Mouse (Mus musculus) liver, adult 2 months (tissue): Measurements from ENCODE around the gene Myh9. TPM values are rescaled to one million over a fixed set of nuclear protein-coding genes. Genes with fewer than 3 reads are reported as not detected.

ENCODE experiments used
- DNase-seq: peaks from one replicate; pipeline ENCODE4 v3.0.0-alpha.2; 2011; ENCODE audit warnings: low read depth, low spot score; ENCODE audit errors: extremely low read depth
- H3K27ac ChIP-seq: fragments of 200-500 bp; replicated peaks from 2 replicates; pipeline ENCODE4 v1.5.1; 2012; ENCODE audit warnings: low read depth, mild to moderate bottlenecking, control low read depth, inconsistent platforms, low read length; ENCODE audit not compliant: insufficient read depth
- H3K27me3 ChIP-seq: fragments of 200-500 bp; 2 replicates; pipeline ENCODE4 v1.6.1; 2012; ENCODE audit warnings: mild to moderate bottlenecking, moderate library complexity, low read length, inconsistent platforms; ENCODE audit not compliant: control insufficient read depth, insufficient read depth
- H3K36me3 ChIP-seq: fragments of 200-500 bp; 2 replicates; pipeline ENCODE4 v1.6.1; 2012; ENCODE audit warnings: low read length, inconsistent platforms; ENCODE audit not compliant: control insufficient read depth, insufficient read depth
- H3K4me1 ChIP-seq: fragments of 200-500 bp; 2 replicates; pipeline ENCODE4 v1.6.1; 2011; ENCODE audit warnings: low read length; ENCODE audit not compliant: control insufficient read depth, insufficient read depth
- H3K4me3 ChIP-seq: fragments of 200-500 bp; 2 replicates; pipeline ENCODE4 v1.5.1; 2011; ENCODE audit warnings: low read depth, mild to moderate bottlenecking, control low read depth, low read length, moderate library complexity; ENCODE audit not compliant: insufficient read depth
- H3K79me2 ChIP-seq: fragments of 200-500 bp; 2 replicates; pipeline ENCODE4 v1.6.1; 2012; ENCODE audit warnings: inconsistent platforms, mild to moderate bottlenecking, low read length, moderate library complexity; ENCODE audit not compliant: control insufficient read depth, insufficient read depth
- H3K9ac ChIP-seq: fragments of 200-500 bp; 2 replicates; pipeline ENCODE4 v1.6.1; 2012; ENCODE audit warnings: low read depth, mild to moderate bottlenecking, control low read depth, inconsistent platforms, low read length
- CTCF ChIP-seq: fragments of 200-500 bp; IDR thresholded peaks from 2 replicates; pipeline ENCODE4 v1.5.1; 2011; ENCODE audit warnings: low read depth, low read length, control low read depth
- POLR2A ChIP-seq: fragments of 200-500 bp; IDR thresholded peaks from 2 replicates; pipeline ENCODE4 v1.6.1; 2011; ENCODE audit warnings: low read length, control low read depth; ENCODE audit not compliant: insufficient read depth; ENCODE audit errors: extremely low read depth
- WGBS: fragments of 180-500 bp; shearing (Covaris S2); methylation state at CpG from one replicate; pipeline ENCODE4 v1.1.7; 2018; 5-methylcytosine and 5-hydroxymethylcytosine counted together
- polyA plus RNA-seq: library from polyadenylated mRNA; depleted of rRNA; stranded (reverse); fragments of >200 nt; gene quantifications from 2 replicates; pipeline ENCODE4 v1.2.3, GENCODE M21; 2012
- total RNA-seq: library from RNA; depleted of rRNA; stranded (reverse); fragments of >200 nt; gene quantifications from 2 replicates; pipeline ENCODE4 v1.2.3, GENCODE M21; 2014

The Myh9 gene
- total and polyA plus RNA-seq, 2 experiments = 24.1 to 54.4 TPM

- 10% methylated on average over 5 of the region's 5 CpGs for WGBS
- H3K4me1 ChIP-seq = peaks cover 17% of the 10 kb centered on the region
- no peak for TF ChIP-seq POLR2A
Observed at GRCm38 (mm10) chr15:77856541-77856940, 14.6 kb upstream of the Myh9 start.

GRCm38 (mm10) chr15:77855301-77855700 lies 13.3 kb upstream of the Myh9 start:
- Histone ChIP-seq H3K4me3 (no peak overlapping the region), H3K36me3 (no peaks in the 10 kb centered on the region), H3K4me1 (peaks cover 17% of the 10 kb centered on the region), H3K79me2 (no peaks in the 10 kb centered on the region), H3K9ac (no peak overlapping the region), H3K27me3 (no peaks in the 10 kb centered on the region), H3K27ac (peak overlapping the region; percentile 57)
- DNase-seq = peak; percentile 92
- no peak for TF ChIP-seq CTCF
- WGBS = 12% methylated on average over 8 of the region's 8 CpGs

More at GRCm38 (mm10) chr15:77856541-77856940, 14.6 kb upstream of the Myh9 start:
- Histone ChIP-seq H3K4me3 (no peak overlapping the region), H3K79me2 (no peaks in the 10 kb centered on the region), H3K27ac (peak overlapping the region; percentile 32), H3K9ac (no peak overlapping the region), H3K27me3 (no peaks in the 10 kb centered on the region), H3K36me3 (no peaks in the 10 kb centered on the region)
- peak; percentile 69 for DNase-seq

GRCm38 (mm10) chr15:77852001-77852400 lies 10.0 kb upstream of the Myh9 start:
- no peaks in the 10 kb centered on the region for H3K27me3 ChIP-seq
- no peak overlapping the region for H3K4me3 ChIP-seq
- no peaks in the 10 kb centered on the region for H3K79me2 ChIP-seq
- DNase-seq = no peak
- 93% methylated on average over 2 of the region's 2 CpGs for WGBS
- no peaks in the 10 kb centered on the region for H3K36me3 ChIP-seq
- peaks cover 13% of the 10 kb centered on the region for H3K4me1 ChIP-seq
- TF ChIP-seq CTCF = no peak
- TF ChIP-seq POLR2A = no peak
- H3K27ac ChIP-seq = no peak overlapping the region
- H3K9ac ChIP-seq = no peak overlapping the region

GRCm38 (mm10) chr15:77851136-77851535 lies 9.2 kb upstream of the Myh9 start:
- no peaks in the 10 kb centered on the region for H3K27me3 ChIP-seq
- H3K27ac ChIP-seq = no peak overlapping the region
- DNase-seq = no peak
- TF ChIP-seq POLR2A (no peak), CTCF (no peak)
- H3K4me1 ChIP-seq = peaks cover 5% of the 10 kb centered on the region
- H3K9ac ChIP-seq = no peak overlapping the region
- H3K79me2 ChIP-seq = no peaks in the 10 kb centered on the region
- WGBS = 80% methylated on average over 3 of the region's 3 CpGs
- no peaks in the 10 kb centered on the region for H3K36me3 ChIP-seq
- no peak overlapping the region for H3K4me3 ChIP-seq

- Histone ChIP-seq H3K27me3 (no peaks in the 10 kb centered on the region), H3K4me3 (no peak overlapping the region), H3K36me3 (no peaks in the 10 kb centered on the region), H3K4me1 (no peaks in the 10 kb centered on the region), H3K79me2 (no peaks in the 10 kb centered on the region), H3K9ac (no peak overlapping the region), H3K27ac (no peak overlapping the region)
- TF ChIP-seq POLR2A (no peak), CTCF (no peak)
- 94% methylated on average over 9 of the region's 9 CpGs for WGBS
- DNase-seq = no peak
Observed at GRCm38 (mm10) chr15:77849572-77850229, 7.7 kb upstream of the Myh9 start.

GRCm38 (mm10) chr15:77849039-77849436 lies 7.1 kb upstream of the Myh9 start:
- no peak for DNase-seq
- H3K27me3 ChIP-seq = no peaks in the 10 kb centered on the region
- no peak overlapping the region for H3K4me3 ChIP-seq
- no peak overlapping the region for H3K9ac ChIP-seq
- TF ChIP-seq POLR2A (no peak), CTCF (no peak)
- peaks cover under 1% of the 10 kb centered on the region; the same call in 1 of the 2 replicates for H3K4me1 ChIP-seq
- no peaks in the 10 kb centered on the region for H3K79me2 ChIP-seq
- H3K36me3 ChIP-seq = no peaks in the 10 kb centered on the region
- no peak overlapping the region for H3K27ac ChIP-seq
- 96% methylated on average over 5 of the region's 5 CpGs for WGBS
